Mouse (Mus musculus) forebrain, embryonic 16.5 days (tissue): ENCODE measurements around the gene Gli1. TPM values are rescaled to one million over a fixed set of nuclear protein-coding genes. Genes with fewer than 3 reads are reported as not detected.

ENCODE experiments used
- ATAC-seq: fragments of 200-750 bp; cut with Nextera tagmentation; 2 replicates; pipeline ENCODE4 v1.8.0; 2017; ENCODE audit warnings: mild to moderate bottlenecking, moderate library complexity
- H3K27ac ChIP-seq: fragments of 300-500 bp; sonication (generic); 2 replicates; pipeline ENCODE4 v1.5.1; 2014; ENCODE audit warnings: low read length, control low read depth
- H3K27me3 ChIP-seq: fragments of 300-500 bp; sonication (generic); replicated peaks from 2 replicates; pipeline ENCODE4 v1.6.1; 2014; ENCODE audit warnings: low read length; ENCODE audit not compliant: control insufficient read depth, insufficient read depth
- H3K36me3 ChIP-seq: fragments of 300-500 bp; sonication (generic); 2 replicates; pipeline ENCODE4 v1.6.1; 2014; ENCODE audit not compliant: control insufficient read depth, insufficient read depth
- H3K4me1 ChIP-seq: fragments of 300-500 bp; sonication (generic); replicated peaks from 2 replicates; pipeline ENCODE4 v1.6.1; 2014; ENCODE audit warnings: low read length; ENCODE audit not compliant: control insufficient read depth, insufficient read depth
- H3K4me2 ChIP-seq: fragments of 300-500 bp; sonication (generic); 2 replicates; pipeline ENCODE4 v1.6.1; 2014; ENCODE audit warnings: mild to moderate bottlenecking, low read length, control low read depth
- H3K4me3 ChIP-seq: fragments of 300-500 bp; sonication (generic); replicated peaks from 2 replicates; pipeline ENCODE4 v1.5.1; 2014; ENCODE audit warnings: mild to moderate bottlenecking, low read length, control low read depth
- H3K9ac ChIP-seq: fragments of 300-500 bp; sonication (generic); replicated peaks from 2 replicates; pipeline ENCODE4 v1.6.1; 2014; ENCODE audit warnings: low read depth, low read length, control low read depth
- H3K9me3 ChIP-seq: fragments of 300-500 bp; sonication (generic); 2 replicates; pipeline ENCODE4 v1.6.1; 2016; ENCODE audit warnings: low read length; ENCODE audit not compliant: control insufficient read depth
- WGBS: fragments of 180-500 bp; shearing (Covaris S2); extraction: QIAGEN DNeasy Blood & Tissue Kit; methylation state at CpG from one replicate; pipeline ENCODE4 v1.1.7; 2014; 5-methylcytosine and 5-hydroxymethylcytosine counted together
- polyA plus RNA-seq: library from polyadenylated mRNA; unstranded; fragments of >200 nt; fragmentation: Nextera tagmentation; extraction: Ambion mirVana; gene quantifications from 2 replicates; pipeline ENCODE4 v1.2.1, GENCODE M21; 2015

The Gli1 gene
- polyA plus RNA-seq, 1 experiment from 2014 or later = 1.4 TPM

DNA sequence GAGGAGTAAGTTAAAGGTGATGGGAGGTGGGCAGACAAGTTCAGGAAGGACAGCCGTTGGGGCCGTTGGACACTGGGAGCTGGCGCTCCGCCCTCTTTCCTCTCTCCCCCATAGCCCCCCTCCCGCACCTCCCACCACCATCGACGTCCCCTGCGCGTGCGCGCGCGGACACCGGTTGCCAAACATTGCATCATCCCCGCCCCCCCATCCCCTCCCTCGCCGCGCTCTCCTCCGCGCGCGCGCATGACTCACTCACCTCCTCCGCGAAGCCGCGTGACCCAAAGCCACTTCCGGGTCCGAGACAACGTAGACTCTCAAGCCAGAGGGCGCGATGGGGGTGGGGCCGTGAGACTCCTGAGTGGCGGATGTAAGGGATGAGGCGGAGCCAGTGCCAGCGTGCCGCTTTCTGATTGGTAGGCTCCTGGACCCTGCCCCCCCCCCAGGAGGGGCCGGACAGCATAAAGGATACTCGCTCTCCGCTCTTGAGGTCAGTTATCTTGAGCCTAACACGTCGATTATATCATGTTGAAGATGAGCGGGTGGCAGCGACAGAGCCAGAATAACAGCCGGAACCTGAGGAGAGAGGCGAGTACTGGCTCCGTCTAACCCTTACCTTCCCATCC is 51.4 kb downstream of the Gli1 start:
- H3K9me3 ChIP-seq = no peaks in the 10 kb centered on the region
- under 1% methylated on average over 43 of the region's 47 CpGs for WGBS
- H3K27ac ChIP-seq = peak overlapping the region; percentile 97
- peak overlapping the region; percentile 63 for H3K9ac ChIP-seq
- H3K27me3 ChIP-seq = no peaks in the 10 kb centered on the region
- ATAC-seq = peak; percentile 89
- peak overlapping the region; percentile 61 for H3K4me3 ChIP-seq
- H3K36me3 ChIP-seq = peaks cover 5% of the 10 kb centered on the region; the same call in 1 of the 2 replicates
- peak overlapping the region; percentile 72 for H3K4me2 ChIP-seq
- peaks cover 50% of the 10 kb centered on the region for H3K4me1 ChIP-seq

DNA sequence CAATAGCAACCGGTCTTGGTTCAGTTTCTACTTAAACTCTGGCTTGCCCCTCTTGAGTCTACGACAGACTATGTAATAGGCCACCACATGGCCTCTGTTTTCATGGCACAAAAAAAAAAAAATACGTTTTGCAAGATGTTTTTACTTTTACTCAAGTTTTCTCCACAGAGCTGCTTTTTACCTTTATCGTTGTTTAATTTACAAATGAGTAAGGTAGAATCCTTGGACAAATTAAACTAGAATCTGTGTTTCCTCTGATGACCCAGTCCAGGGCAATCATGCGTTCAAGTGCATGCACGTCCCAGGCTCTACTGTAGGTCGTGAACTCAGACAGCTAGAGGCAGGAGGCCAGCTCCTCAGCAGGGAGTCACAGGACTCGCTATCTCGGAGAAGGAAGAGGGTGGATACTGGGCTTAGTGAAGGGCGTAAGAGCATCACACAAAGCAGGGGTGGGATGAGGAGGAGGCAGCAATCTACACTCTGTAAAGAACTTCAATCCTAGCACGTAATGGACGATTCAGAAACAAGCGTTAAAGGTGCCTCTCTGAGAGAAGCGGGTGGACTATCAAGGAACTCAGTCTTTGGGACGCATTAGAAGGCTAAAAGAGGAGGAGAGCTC is 52.1 kb downstream of the Gli1 start:
- 0 out of 2 replicates have a peak, but pooled peaks have one; percentile 2 for ATAC-seq
- peak overlapping the region; percentile 85 for H3K9ac ChIP-seq
- H3K4me2 ChIP-seq = peak overlapping the region; percentile 72
- peaks cover 50% of the 10 kb centered on the region for H3K4me1 ChIP-seq
- H3K27me3 ChIP-seq = no peaks in the 10 kb centered on the region
- peaks cover 2% of the 10 kb centered on the region; the same call in 1 of the 2 replicates for H3K36me3 ChIP-seq
- H3K4me3 ChIP-seq = peak overlapping the region; percentile 61
- WGBS = under 1% methylated on average over 15 of the region's 15 CpGs
- no peaks in the 10 kb centered on the region for H3K9me3 ChIP-seq
- H3K27ac ChIP-seq = peak overlapping the region; percentile 97

DNA sequence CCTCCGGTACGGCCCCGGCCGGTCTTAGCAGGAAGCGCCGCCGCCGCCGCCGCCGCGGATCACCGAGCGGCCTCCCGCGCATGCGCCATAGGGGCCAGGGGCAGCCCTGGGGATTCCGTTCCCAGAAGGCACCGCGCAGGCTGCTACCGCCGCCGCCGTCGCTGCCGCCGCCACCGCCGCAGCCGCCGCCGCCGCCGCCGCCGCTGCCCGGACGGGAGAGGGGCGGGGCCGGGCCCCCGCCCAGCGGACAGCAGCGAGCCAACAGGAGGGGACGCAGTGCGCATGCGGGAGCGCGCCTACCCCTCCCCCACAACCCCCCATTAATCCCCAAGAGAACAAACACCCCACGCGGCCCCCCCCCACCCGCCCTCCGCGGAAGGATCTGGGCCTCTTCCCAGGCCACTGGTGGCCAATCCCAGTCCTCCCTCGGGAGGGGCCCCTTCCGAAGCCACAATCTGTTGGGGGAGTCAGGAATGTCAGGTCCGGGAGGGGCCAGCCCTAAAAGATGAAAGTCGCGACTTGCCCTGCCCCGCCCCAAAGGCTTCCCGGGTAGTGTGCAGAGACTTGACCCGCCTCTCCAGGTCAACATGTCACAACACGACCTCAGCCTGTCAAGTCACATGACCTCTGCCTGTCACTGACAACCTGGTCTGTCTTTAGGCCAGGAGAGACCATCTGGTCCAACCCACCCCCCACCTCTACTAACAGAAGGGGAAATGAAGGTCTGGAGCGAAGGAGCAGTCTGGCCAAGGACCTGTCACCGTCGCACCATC is 52.8 kb downstream of the Gli1 start, which contains the start of gene Mbd6:
TSS of gene Mbd6 (minus strand) at position 219 of the 773 bp plus-strand sequence.
- H3K36me3 ChIP-seq = peaks cover under 1% of the 10 kb centered on the region; the same call in 1 of the 2 replicates
- peak; percentile 22 for ATAC-seq
- H3K4me1 ChIP-seq = peaks cover 50% of the 10 kb centered on the region

DNA sequence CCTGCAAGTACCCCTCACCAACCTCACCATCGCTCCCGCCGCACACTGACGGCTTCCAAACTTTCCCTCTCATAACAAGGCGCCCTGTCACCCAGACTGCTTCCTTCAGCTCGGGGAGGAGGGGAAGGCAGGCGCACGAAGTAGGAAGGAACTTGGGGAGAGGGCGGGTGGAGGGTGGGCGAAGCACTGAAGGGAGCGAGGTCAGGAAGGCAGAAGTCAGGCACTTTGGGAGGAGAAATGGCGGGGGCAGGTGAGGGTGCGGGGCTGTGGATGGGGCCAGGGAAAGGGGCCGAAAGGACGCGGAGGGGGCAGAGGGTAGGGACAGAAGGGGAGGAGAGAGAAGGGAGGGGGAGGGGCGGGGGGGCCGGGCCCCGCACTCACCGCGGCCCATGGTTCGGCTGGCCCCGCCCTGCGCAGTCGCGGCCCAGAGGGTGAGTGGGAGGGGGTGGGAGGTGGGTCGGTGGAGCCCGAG is 53.4 kb downstream of the Gli1 start:
- Histone ChIP-seq H3K36me3 (peaks cover 6% of the 10 kb centered on the region), H3K9ac (peak overlapping the region; percentile 85), H3K4me3 (peak overlapping the region; percentile 61), H3K4me1 (peaks cover 50% of the 10 kb centered on the region), H3K4me2 (peak overlapping the region; percentile 72), H3K27me3 (no peaks in the 10 kb centered on the region), H3K27ac (peak overlapping the region; percentile 97), H3K9me3 (no peaks in the 10 kb centered on the region)
- peak; percentile 14 for ATAC-seq
- WGBS = under 1% methylated on average over 24 of the region's 28 CpGs

More for the DNA sequence above, 52.8 kb downstream of the Gli1 start, which contains the start of gene Mbd6:
- WGBS = 0% methylated on average over 50 of the region's 65 CpGs
- Histone ChIP-seq H3K27ac (peak within 1 kb of the TSS; percentile 97), H3K4me2 (peak within 1 kb of the TSS; percentile 72), H3K27me3 (no peaks in the 10 kb centered on the region), H3K4me3 (peak within 1 kb of the TSS; percentile 61), H3K9me3 (no peaks in the 10 kb centered on the region), H3K9ac (peak within 1 kb of the TSS; percentile 85)

DNA sequence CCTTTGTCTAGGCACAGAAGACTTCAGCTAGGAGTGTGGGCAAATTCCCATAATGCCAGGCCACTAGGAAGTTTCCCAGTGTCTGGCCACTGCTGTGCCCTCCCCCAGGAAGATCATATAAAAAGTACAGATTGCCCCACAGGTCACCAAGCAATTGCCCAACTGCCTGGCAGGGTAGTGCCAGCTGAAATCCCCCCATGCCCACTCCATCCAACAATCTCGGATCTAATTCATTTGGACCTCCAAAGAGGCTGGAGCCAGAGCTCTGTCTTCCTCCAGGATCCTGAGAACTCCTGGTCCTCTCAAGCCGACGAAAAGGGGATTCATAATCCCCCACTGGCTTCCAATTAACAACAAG is 53.9 kb downstream of the Gli1 start:
- H3K4me3 ChIP-seq = peak overlapping the region; percentile 61
- no peaks in the 10 kb centered on the region for H3K27me3 ChIP-seq
- ATAC-seq = no peak
- peak overlapping the region; percentile 72 for H3K4me2 ChIP-seq
- peaks cover 50% of the 10 kb centered on the region for H3K4me1 ChIP-seq
- no peaks in the 10 kb centered on the region for H3K9me3 ChIP-seq
- H3K36me3 ChIP-seq = peaks cover 11% of the 10 kb centered on the region
- 1% methylated on average over 3 of the region's 3 CpGs for WGBS
- peak overlapping the region; percentile 97 for H3K27ac ChIP-seq
- H3K9ac ChIP-seq = peak overlapping the region; percentile 85

DNA sequence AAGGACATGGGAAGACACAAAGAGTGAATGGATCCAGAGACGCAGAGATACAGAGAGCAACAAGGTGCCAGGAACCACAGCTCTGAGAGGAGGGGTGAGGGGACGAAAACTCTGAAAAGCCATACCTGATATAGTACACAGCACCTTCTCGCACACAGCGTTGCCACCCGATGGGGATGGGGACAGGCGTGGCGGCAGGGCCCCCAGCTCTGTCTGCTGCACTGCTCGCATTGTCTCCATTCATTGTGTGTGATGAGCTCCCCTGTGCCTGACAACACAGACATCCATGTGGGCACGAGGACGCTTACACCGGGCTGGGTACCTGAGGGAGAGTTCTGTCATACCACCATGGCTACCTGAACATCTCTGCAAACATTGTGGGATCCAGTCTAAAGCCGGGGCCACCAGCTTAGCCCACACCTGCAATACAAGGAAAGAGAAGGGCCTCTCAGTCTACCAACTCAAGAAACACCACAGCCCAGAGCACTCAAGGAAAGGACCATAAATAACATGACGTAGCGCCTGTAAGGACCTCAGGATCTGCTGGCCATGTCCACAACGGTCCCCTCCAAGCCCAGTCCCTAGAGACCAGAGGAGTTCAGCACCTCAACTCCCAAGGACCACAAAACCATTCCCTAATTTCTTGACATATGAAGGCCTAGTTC is 54.4 kb downstream of the Gli1 start:
- WGBS = 71% methylated on average over 15 of the region's 15 CpGs
- no peak for ATAC-seq
- peaks cover 48% of the 10 kb centered on the region for H3K4me1 ChIP-seq

DNA sequence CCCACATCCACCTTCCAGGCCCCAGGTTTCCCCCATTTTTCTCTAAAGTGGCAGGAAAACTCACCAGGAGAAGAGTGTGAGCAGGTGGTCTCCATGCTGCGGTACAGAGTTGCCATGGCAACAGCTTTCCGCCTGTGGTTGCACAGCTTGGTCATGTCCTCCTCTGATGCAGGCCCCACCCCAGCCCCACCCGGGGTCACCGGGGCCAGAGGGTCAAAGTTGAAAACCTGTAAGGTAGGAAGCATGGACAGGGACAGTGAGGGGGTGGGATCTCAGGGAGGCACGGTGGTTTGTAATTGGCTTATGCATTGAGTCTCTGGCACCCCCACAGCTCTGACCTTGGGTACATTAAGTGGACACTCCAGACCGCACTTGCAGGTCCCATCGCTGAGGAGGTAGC is 55.0 kb downstream of the Gli1 start:
- Histone ChIP-seq H3K9ac (peak overlapping the region; percentile 13), H3K4me1 (peaks cover 42% of the 10 kb centered on the region), H3K36me3 (peaks cover 21% of the 10 kb centered on the region), H3K27me3 (no peaks in the 10 kb centered on the region), H3K9me3 (no peaks in the 10 kb centered on the region), H3K4me2 (peak overlapping the region; percentile 72), H3K27ac (no peak overlapping the region; the same call in 1 of the 2 replicates), H3K4me3 (no peak overlapping the region; the same call in 1 of the 2 replicates)
- ATAC-seq = no peak
- 57% methylated on average over 7 of the region's 7 CpGs for WGBS

More for the DNA sequence above, 54.4 kb downstream of the Gli1 start:
- no peaks in the 10 kb centered on the region for H3K9me3 ChIP-seq
- peak overlapping the region; percentile 72 for H3K4me2 ChIP-seq
- H3K27me3 ChIP-seq = no peaks in the 10 kb centered on the region
- peaks cover 15% of the 10 kb centered on the region for H3K36me3 ChIP-seq
- peak overlapping the region; percentile 85 for H3K9ac ChIP-seq
- peak overlapping the region; percentile 61 for H3K4me3 ChIP-seq
- H3K27ac ChIP-seq = peak overlapping the region; percentile 97

DNA sequence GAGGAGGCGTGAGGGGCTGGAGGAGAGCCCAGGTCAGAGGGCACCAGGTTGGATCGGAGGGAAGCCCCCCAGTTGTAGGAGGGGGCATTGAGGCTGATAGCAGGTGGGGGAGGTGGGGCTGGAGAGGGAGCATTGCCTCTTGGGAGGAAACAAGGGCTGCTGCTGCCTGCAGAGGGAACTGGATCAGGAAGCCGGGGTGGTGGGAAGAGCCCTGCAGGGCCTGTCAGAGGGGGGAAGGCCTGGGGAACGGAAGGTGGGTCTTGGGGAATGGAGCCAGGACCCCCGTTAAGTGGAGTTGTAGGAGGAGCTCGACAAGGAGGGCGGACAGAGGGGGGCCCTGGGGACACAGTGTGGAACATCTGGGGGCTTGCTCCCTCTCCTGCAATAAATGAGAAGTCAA is 55.6 kb downstream of the Gli1 start:
- no peak for ATAC-seq
- Histone ChIP-seq H3K4me2 (no peak overlapping the region), H3K9ac (peak overlapping the region; percentile 13), H3K36me3 (peaks cover 26% of the 10 kb centered on the region), H3K9me3 (no peaks in the 10 kb centered on the region), H3K27me3 (no peaks in the 10 kb centered on the region), H3K4me1 (peaks cover 36% of the 10 kb centered on the region), H3K27ac (no peak overlapping the region; the same call in 1 of the 2 replicates), H3K4me3 (no peak overlapping the region)
- 71% methylated on average over 7 of the region's 7 CpGs for WGBS
